Mouse (Mus musculus) liver, adult 2 months (tissue): ENCODE data around the gene Smarcd2. TPM values are rescaled to one million over a fixed set of nuclear protein-coding genes. Genes with fewer than 3 reads are reported as not detected.

Source experiments
- DNase-seq: peaks from one replicate; pipeline ENCODE4 v3.0.0-alpha.2; 2011; ENCODE audit warnings: low read depth, low spot score; ENCODE audit errors: extremely low read depth
- H3K27ac ChIP-seq: fragments of 200-500 bp; replicated peaks from 2 replicates; pipeline ENCODE4 v1.5.1; 2012; ENCODE audit warnings: low read depth, mild to moderate bottlenecking, control low read depth, inconsistent platforms, low read length; ENCODE audit not compliant: insufficient read depth
- H3K27me3 ChIP-seq: fragments of 200-500 bp; 2 replicates; pipeline ENCODE4 v1.6.1; 2012; ENCODE audit warnings: mild to moderate bottlenecking, moderate library complexity, low read length, inconsistent platforms; ENCODE audit not compliant: control insufficient read depth, insufficient read depth
- H3K36me3 ChIP-seq: fragments of 200-500 bp; 2 replicates; pipeline ENCODE4 v1.6.1; 2012; ENCODE audit warnings: low read length, inconsistent platforms; ENCODE audit not compliant: control insufficient read depth, insufficient read depth
- H3K4me1 ChIP-seq: fragments of 200-500 bp; 2 replicates; pipeline ENCODE4 v1.6.1; 2011; ENCODE audit warnings: low read length; ENCODE audit not compliant: control insufficient read depth, insufficient read depth
- H3K4me3 ChIP-seq: fragments of 200-500 bp; 2 replicates; pipeline ENCODE4 v1.5.1; 2011; ENCODE audit warnings: low read depth, mild to moderate bottlenecking, control low read depth, low read length, moderate library complexity; ENCODE audit not compliant: insufficient read depth
- H3K79me2 ChIP-seq: fragments of 200-500 bp; 2 replicates; pipeline ENCODE4 v1.6.1; 2012; ENCODE audit warnings: inconsistent platforms, mild to moderate bottlenecking, low read length, moderate library complexity; ENCODE audit not compliant: control insufficient read depth, insufficient read depth
- H3K9ac ChIP-seq: fragments of 200-500 bp; 2 replicates; pipeline ENCODE4 v1.6.1; 2012; ENCODE audit warnings: low read depth, mild to moderate bottlenecking, control low read depth, inconsistent platforms, low read length
- CTCF ChIP-seq: fragments of 200-500 bp; IDR thresholded peaks from 2 replicates; pipeline ENCODE4 v1.5.1; 2011; ENCODE audit warnings: low read depth, low read length, control low read depth
- POLR2A ChIP-seq: fragments of 200-500 bp; IDR thresholded peaks from 2 replicates; pipeline ENCODE4 v1.6.1; 2011; ENCODE audit warnings: low read length, control low read depth; ENCODE audit not compliant: insufficient read depth; ENCODE audit errors: extremely low read depth
- WGBS: fragments of 180-500 bp; shearing (Covaris S2); methylation state at CpG from one replicate; pipeline ENCODE4 v1.1.7; 2018; 5-methylcytosine and 5-hydroxymethylcytosine counted together
- polyA plus RNA-seq: library from polyadenylated mRNA; depleted of rRNA; stranded (reverse); fragments of >200 nt; gene quantifications from 2 replicates; pipeline ENCODE4 v1.2.3, GENCODE M21; 2012
- total RNA-seq: library from RNA; depleted of rRNA; stranded (reverse); fragments of >200 nt; gene quantifications from 2 replicates; pipeline ENCODE4 v1.2.3, GENCODE M21; 2014

The Smarcd2 gene
- total and polyA plus RNA-seq, 2 experiments, result 67.3 to 70.3 TPM

GRCm38 (mm10) chr11:106313533-106313932, 40.8 kb upstream of the Smarcd2 start:
- H3K79me2 ChIP-seq, result no peaks in the 10 kb centered on the region
- H3K27me3 ChIP-seq, result no peaks in the 10 kb centered on the region
- no peak overlapping the region for H3K9ac ChIP-seq
- TF ChIP-seq CTCF (no peak), POLR2A (no peak)
- H3K36me3 ChIP-seq, result no peaks in the 10 kb centered on the region
- no peaks in the 10 kb centered on the region for H3K4me1 ChIP-seq
- DNase-seq, result no peak
- 90% methylated on average over 5 of the region's 5 CpGs for WGBS
- no peak overlapping the region for H3K4me3 ChIP-seq
- H3K27ac ChIP-seq, result no peak overlapping the region

GRCm38 (mm10) chr11:106310123-106310522, 37.4 kb upstream of the Smarcd2 start:
- H3K79me2 ChIP-seq, result no peaks in the 10 kb centered on the region
- no peak overlapping the region for H3K4me3 ChIP-seq
- H3K4me1 ChIP-seq, result no peaks in the 10 kb centered on the region
- DNase-seq, result no peak
- H3K27me3 ChIP-seq, result no peaks in the 10 kb centered on the region
- no peak overlapping the region for H3K27ac ChIP-seq
- WGBS, result 74% methylated on average over 5 of the region's 5 CpGs
- no peak for TF ChIP-seq POLR2A
- no peak for TF ChIP-seq CTCF
- H3K36me3 ChIP-seq, result no peaks in the 10 kb centered on the region
- H3K9ac ChIP-seq, result no peak overlapping the region

DNA sequence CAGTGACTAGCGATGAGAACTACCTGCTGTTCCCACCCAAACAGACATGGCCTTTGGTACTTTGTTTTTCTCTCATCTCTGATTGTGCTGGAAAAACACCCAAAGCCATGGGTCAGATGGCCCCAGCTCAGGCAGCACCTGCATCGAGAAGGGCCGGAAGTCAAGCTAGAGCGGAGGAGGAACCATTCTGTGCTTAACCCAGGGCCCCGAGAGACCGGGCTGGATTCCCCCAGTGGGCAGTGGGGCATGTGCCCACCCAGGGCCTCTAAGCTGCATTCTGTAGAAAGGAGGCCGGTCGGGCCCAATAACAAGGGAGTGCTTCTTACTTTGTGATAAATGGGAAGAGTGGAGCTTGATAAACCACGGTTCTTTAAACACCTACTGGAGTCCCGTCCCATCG, 35.4 kb upstream of the Smarcd2 start:
- no peak overlapping the region for H3K27ac ChIP-seq
- 77% methylated on average over 11 of the region's 11 CpGs for WGBS
- no peaks in the 10 kb centered on the region for H3K27me3 ChIP-seq
- no peak for TF ChIP-seq POLR2A
- no peak for TF ChIP-seq CTCF
- H3K4me3 ChIP-seq, result no peak overlapping the region
- H3K4me1 ChIP-seq, result no peaks in the 10 kb centered on the region
- no peaks in the 10 kb centered on the region for H3K79me2 ChIP-seq
- DNase-seq, result no peak
- no peak overlapping the region for H3K9ac ChIP-seq
- H3K36me3 ChIP-seq, result no peaks in the 10 kb centered on the region

GRCm38 (mm10) chr11:106307432-106307831, 34.7 kb upstream of the Smarcd2 start:
- 26% methylated on average over 5 of the region's 5 CpGs for WGBS

GRCm38 (mm10) chr11:106306758-106307157, 34.0 kb upstream of the Smarcd2 start:
- no peaks in the 10 kb centered on the region for H3K36me3 ChIP-seq
- WGBS, result 93% methylated on average over 9 of the region's 9 CpGs
- no peak for DNase-seq
- no peaks in the 10 kb centered on the region for H3K27me3 ChIP-seq
- H3K4me1 ChIP-seq, result no peaks in the 10 kb centered on the region
- H3K27ac ChIP-seq, result no peak overlapping the region
- TF ChIP-seq CTCF (no peak), POLR2A (no peak)
- H3K4me3 ChIP-seq, result no peak overlapping the region
- H3K9ac ChIP-seq, result no peak overlapping the region
- no peaks in the 10 kb centered on the region for H3K79me2 ChIP-seq

More at GRCm38 (mm10) chr11:106307432-106307831, 34.7 kb upstream of the Smarcd2 start:
- Histone ChIP-seq H3K27me3 (no peaks in the 10 kb centered on the region), H3K27ac (no peak overlapping the region), H3K36me3 (no peaks in the 10 kb centered on the region), H3K4me1 (no peaks in the 10 kb centered on the region), H3K79me2 (no peaks in the 10 kb centered on the region), H3K4me3 (no peak overlapping the region), H3K9ac (no peak overlapping the region)
- TF ChIP-seq POLR2A (no peak), CTCF (no peak)
- DNase-seq, result no peak

DNA sequence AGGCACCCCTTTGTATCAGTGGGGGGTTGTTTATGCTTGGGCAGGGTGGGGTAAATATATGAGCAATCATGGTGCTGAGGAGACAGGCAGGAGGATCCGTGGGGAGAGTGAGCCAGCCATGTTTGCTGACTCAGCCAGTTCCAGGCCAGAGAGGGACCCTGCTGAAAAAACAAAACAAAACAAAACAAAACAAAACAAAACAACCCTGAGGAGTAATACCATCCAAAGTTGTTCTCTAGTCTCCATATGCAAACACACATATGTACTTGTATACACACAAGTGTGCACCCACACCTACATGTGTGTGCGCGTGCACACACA, 33.3 kb upstream of the Smarcd2 start:
- Histone ChIP-seq H3K4me3 (no peak overlapping the region), H3K27me3 (no peaks in the 10 kb centered on the region), H3K36me3 (no peaks in the 10 kb centered on the region), H3K4me1 (no peaks in the 10 kb centered on the region), H3K9ac (no peak overlapping the region), H3K79me2 (no peaks in the 10 kb centered on the region), H3K27ac (no peak overlapping the region)
- no peak for TF ChIP-seq POLR2A
- DNase-seq, result no peak
- WGBS, result 82% methylated on average over 3 of the region's 3 CpGs
